Mouse (Mus musculus): Measurements from ENCODE around the gene Afdn.
"Not testable (repeated sequence)": the region's sequence is repeated elsewhere in the genome, so short reads cannot be mapped to it uniquely, and the experiment has no call there.

Gene Afdn

DNA sequence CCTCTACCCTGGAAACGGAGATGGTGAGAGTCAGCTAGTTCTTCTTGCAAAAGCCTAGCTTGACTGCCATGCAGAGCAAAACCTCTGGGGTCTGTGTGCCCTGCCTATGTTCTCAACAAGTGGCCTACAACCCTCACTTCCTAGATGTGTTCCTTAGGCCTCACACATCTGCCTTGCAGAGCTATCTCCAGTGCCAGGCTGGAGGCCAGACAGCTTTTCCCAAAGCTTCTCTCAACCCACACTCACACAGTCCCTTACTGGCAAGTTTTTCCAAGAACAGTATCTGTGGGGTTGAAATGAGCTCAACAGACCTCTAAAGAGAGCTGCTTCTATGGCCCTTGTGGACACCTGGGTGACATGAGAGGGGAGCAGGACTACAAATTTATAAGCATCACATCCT, 191.2 kb downstream of the Afdn start:
- DNase-seq (ENCODE audit: low spot score in 2 of 2): not testable (repeated sequence)

Data from spleen, postnatal 4 days (tissue).